22 mouse cellular contexts compared by ENCODE assay signal in genomic region chr16:87587843-87588242, GRCm38 (mm10). TPM values are rescaled to one million over a fixed set of nuclear protein-coding genes. Genes with fewer than 3 reads are reported as not detected.
"Had no signal": no experiment of that assay in that cellular context is flagged by ENCODE, and none has a peak within 500 bp of the region (broad histone marks: within the 10 kb centered on the region; RNA-seq: fewer than 3 reads in every experiment).

No protein-coding gene starts in this region.

- H3K4me3 ChIP-seq: kidney, embryonic 15.5 days; left cerebral cortex, adult 2 months; liver, embryonic 13.5 days; stomach, embryonic 15.5 days had no signal

- H3K27ac ChIP-seq: kidney, embryonic 15.5 days; left cerebral cortex, adult 2 months; liver, embryonic 13.5 days; stomach, embryonic 15.5 days had no signal

- H3K27me3 ChIP-seq: kidney, embryonic 15.5 days; liver, embryonic 13.5 days; stomach, embryonic 15.5 days had no signal

- H3K4me2 ChIP-seq: kidney, embryonic 15.5 days; liver, embryonic 13.5 days; stomach, embryonic 15.5 days had no signal

- DNase-seq: kidney, adult 11 months; kidney, adult 8-10 months; kidney, postnatal 10 days; kidney, postnatal 36 days; layer of hippocampus, postnatal 36 days; liver, embryonic 13.5 days; lung, adult 2 months; lung, postnatal 14 days; lung, postnatal 4 days; midbrain, embryonic 14.5 days; right cerebral cortex, adult 18-20 months; right cerebral cortex, postnatal 25 days; spleen, adult 18-20 months; thymus, postnatal 25 days had no signal

- H3K4me1 ChIP-seq: kidney, embryonic 15.5 days; liver, embryonic 13.5 days; stomach, embryonic 15.5 days had no signal

- H3K9ac ChIP-seq: kidney, embryonic 15.5 days; liver, embryonic 13.5 days; stomach, embryonic 15.5 days had no signal

- H3K36me3 ChIP-seq: kidney, embryonic 15.5 days; liver, embryonic 13.5 days; stomach, embryonic 15.5 days had no signal

- H3K9me3 ChIP-seq: kidney, embryonic 15.5 days; liver, embryonic 13.5 days; stomach, embryonic 15.5 days had no signal

RNA-seq across cellular contexts. Expression of gene Map3k7cl, which starts 34.7 kb away (rescaled TPM):
- total RNA-seq: liver, adult 2 months; megakaryocyte progenitor cell, adult 5-6 weeks; megakaryocyte-erythroid progenitor cell, adult 5-6 weeks had no signal
- polyA plus RNA-seq: limb, embryonic 11.5 days; liver, adult 2 months; liver, embryonic 13.5 days; midbrain, embryonic 14.5 days; neural tube, embryonic 14.5 days had no signal
